Mouse (Mus musculus) liver, embryonic 11.5 days (tissue): ENCODE results near the gene Marcksl1. TPM values are rescaled to one million over a fixed set of nuclear protein-coding genes. Genes with fewer than 3 reads are reported as not detected.

Experiments used
- ATAC-seq: fragments of 200-750 bp; cut with Nextera tagmentation; replicated peaks from 2 replicates; pipeline ENCODE4 v1.8.0; 2017; ENCODE audit warnings: moderate number of reproducible peaks, mild to moderate bottlenecking, moderate TSS enrichment, moderate library complexity; ENCODE audit not compliant: low FRiP score
- DNase-seq: peaks from one replicate; pipeline ENCODE4 v3.0.0-alpha.2; 2017; ENCODE audit warnings: low spot score
- H3K27ac ChIP-seq: fragments of 300-500 bp; sonication (generic); 2 replicates; pipeline ENCODE4 v1.5.1; 2014; ENCODE audit warnings: mild to moderate bottlenecking, low read depth, low read length, control low read depth
- H3K27me3 ChIP-seq: fragments of 300-500 bp; sonication (generic); replicated peaks from 2 replicates; pipeline ENCODE4 v1.6.1; 2014; ENCODE audit warnings: low read length, mixed read lengths; ENCODE audit not compliant: control insufficient read depth, insufficient read depth
- H3K36me3 ChIP-seq: fragments of 300-500 bp; sonication (generic); 2 replicates; pipeline ENCODE4 v1.6.1; 2014; ENCODE audit warnings: mild to moderate bottlenecking, low read length, moderate library complexity, mixed read lengths; ENCODE audit not compliant: control insufficient read depth, insufficient read depth
- H3K4me1 ChIP-seq: fragments of 300-500 bp; sonication (generic); replicated peaks from 2 replicates; pipeline ENCODE4 v1.6.1; 2014; ENCODE audit warnings: low read length, mixed read lengths; ENCODE audit not compliant: control insufficient read depth, insufficient read depth
- H3K4me2 ChIP-seq: fragments of 300-500 bp; sonication (generic); 2 replicates; pipeline ENCODE4 v1.6.1; 2014; ENCODE audit warnings: mild to moderate bottlenecking, control low read depth, moderate library complexity
- H3K4me3 ChIP-seq: fragments of 300-500 bp; sonication (generic); 2 replicates; pipeline ENCODE4 v1.5.1; 2014; ENCODE audit warnings: low read depth, low read length, control low read depth
- H3K9ac ChIP-seq: fragments of 300-500 bp; sonication (generic); 2 replicates; pipeline ENCODE4 v1.6.1; 2014; ENCODE audit warnings: low read depth, low read length, control low read depth
- H3K9me3 ChIP-seq: fragments of 300-500 bp; sonication (generic); 2 replicates; pipeline ENCODE4 v1.6.1; 2016; ENCODE audit warnings: low read length, inconsistent platforms, mixed read lengths; ENCODE audit not compliant: control insufficient read depth
- WGBS: fragments of 180-500 bp; shearing (Covaris S2); extraction: QIAGEN DNeasy Blood & Tissue Kit; methylation state at CpG from one replicate; pipeline ENCODE4 v1.1.7; 2014; 5-methylcytosine and 5-hydroxymethylcytosine counted together
- microRNA-seq: library from miRNA; unstranded; fragments of <30 nt; microRNA quantifications from one replicate; pipeline ENCODE4, GENCODE M21; 2017; ENCODE audit warnings: borderline number of aligned reads
- polyA plus RNA-seq: library from polyadenylated mRNA; unstranded; fragments of >200 nt; fragmentation: Nextera tagmentation; extraction: Ambion mirVana; gene quantifications from 2 replicates; pipeline ENCODE4 v1.2.1, GENCODE M21; 2014

The Marcksl1 gene
- polyA plus RNA-seq, 1 experiment from 2014 or later = 395 TPM

GRCm38 (mm10) chr4:129558321-129558955, 45.1 kb downstream of the Marcksl1 start:
- 77% methylated on average over 12 of the region's 12 CpGs for WGBS
- DNase-seq = no peak
- Histone ChIP-seq H3K4me3 (no peak overlapping the region), H3K4me1 (peaks cover 19% of the 10 kb centered on the region), H3K27me3 (0 out of 2 replicates have a peak, but pooled peaks cover 3% of the 10 kb centered on the region), H3K27ac (no peak overlapping the region), H3K4me2 (no peak overlapping the region), H3K9ac (no peak overlapping the region), H3K36me3 (no peaks in the 10 kb centered on the region), H3K9me3 (no peaks in the 10 kb centered on the region)
- ATAC-seq = no peak

- no peak for ATAC-seq
- H3K27me3 ChIP-seq = no peaks in the 10 kb centered on the region
- H3K9ac ChIP-seq = no peak overlapping the region
- no peaks in the 10 kb centered on the region for H3K9me3 ChIP-seq
- H3K36me3 ChIP-seq = no peaks in the 10 kb centered on the region
- no peak for DNase-seq
- H3K4me1 ChIP-seq = peaks cover 18% of the 10 kb centered on the region
- WGBS = 69% methylated on average over 5 of the region's 5 CpGs
- H3K4me3 ChIP-seq = no peak overlapping the region
- no peak overlapping the region for H3K4me2 ChIP-seq
- no peak overlapping the region for H3K27ac ChIP-seq
These were observed 47.8 kb downstream of the Marcksl1 start for GRCm38 (mm10) chr4:129561184-129561583.

- ATAC-seq = no peak
- DNase-seq = no peak
- H3K27me3 ChIP-seq = no peaks in the 10 kb centered on the region
- peaks cover 7% of the 10 kb centered on the region for H3K4me1 ChIP-seq
- 67% methylated on average over 8 of the region's 8 CpGs for WGBS
- H3K4me2 ChIP-seq = no peak overlapping the region
- no peak overlapping the region for H3K9ac ChIP-seq
- H3K27ac ChIP-seq = no peak overlapping the region
- H3K9me3 ChIP-seq = no peaks in the 10 kb centered on the region
- no peaks in the 10 kb centered on the region for H3K36me3 ChIP-seq
- H3K4me3 ChIP-seq = no peak overlapping the region
These were observed 50.3 kb downstream of the Marcksl1 start for GRCm38 (mm10) chr4:129563718-129564117.

GRCm38 (mm10) chr4:129565139-129565538, 51.8 kb downstream of the Marcksl1 start:
- H3K4me3 ChIP-seq = no peak overlapping the region
- peaks cover 7% of the 10 kb centered on the region for H3K4me1 ChIP-seq
- H3K27ac ChIP-seq = no peak overlapping the region
- H3K9ac ChIP-seq = no peak overlapping the region
- 79% methylated on average over 6 of the region's 6 CpGs for WGBS
- H3K9me3 ChIP-seq = no peaks in the 10 kb centered on the region
- DNase-seq = no peak
- no peaks in the 10 kb centered on the region for H3K36me3 ChIP-seq
- H3K27me3 ChIP-seq = no peaks in the 10 kb centered on the region
- H3K4me2 ChIP-seq = no peak overlapping the region
- ATAC-seq = no peak

Small RNA genes within 50 kb of the gene (microRNA-seq; reads per million reads assigned to microRNA genes)
- not detected for gene Mir8119

Other genes with a start within 250 kb of the Marcksl1 start
- 0.36 and 0.40 TPM in 2 replicates for gene Sync, start 226.0 kb upstream of the Marcksl1 start, polyA plus RNA-seq
- gene Rbbp4, start 178.2 kb upstream of the Marcksl1 start, polyA plus RNA-seq = 318 and 355 TPM in 2 replicates
- gene Zbtb8os, start 177.9 kb upstream of the Marcksl1 start, polyA plus RNA-seq = 42.2 and 53.9 TPM in 2 replicates
- 4.2 and 4.8 TPM in 2 replicates for gene Zbtb8a, start 135.5 kb upstream of the Marcksl1 start, polyA plus RNA-seq
- gene Zbtb8b, start 72.7 kb upstream of the Marcksl1 start, polyA plus RNA-seq = 2.4 and 2.8 TPM in 2 replicates
- 21.6 and 22.5 TPM in 2 replicates for gene Bsdc1, start 52.0 kb upstream of the Marcksl1 start, polyA plus RNA-seq
- gene Tssk3, start 22.6 kb upstream of the Marcksl1 start, polyA plus RNA-seq = not detected in 2 replicates
- not detected in 2 replicates for gene Fam229a, start 22.4 kb upstream of the Marcksl1 start, polyA plus RNA-seq
- 215 and 223 TPM in 2 replicates for gene Hdac1, start 29.1 kb downstream of the Marcksl1 start, polyA plus RNA-seq
- gene Lck, start 60.1 kb downstream of the Marcksl1 start, polyA plus RNA-seq = 5.5 and 6.0 TPM in 2 replicates
- 9.2 and 9.3 TPM in 2 replicates for gene Fam167b, start 65.0 kb downstream of the Marcksl1 start, polyA plus RNA-seq
- gene Eif3i, start 87.1 kb downstream of the Marcksl1 start, polyA plus RNA-seq = 329 and 341 TPM in 2 replicates
- 207 and 228 TPM in 2 replicates for gene Tmem234, start 87.1 kb downstream of the Marcksl1 start, polyA plus RNA-seq
- gene Dcdc2b, start 100.7 kb downstream of the Marcksl1 start, polyA plus RNA-seq = 0.57 and 1.5 TPM in 2 replicates
- gene Iqcc, start 105.5 kb downstream of the Marcksl1 start, polyA plus RNA-seq = 23.6 and 25.3 TPM in 2 replicates
- gene Ccdc28b, start 110.4 kb downstream of the Marcksl1 start, polyA plus RNA-seq = 27.2 and 33.1 TPM in 2 replicates
- gene Txlna, start 127.5 kb downstream of the Marcksl1 start, polyA plus RNA-seq = 70.6 and 76.7 TPM in 2 replicates
- gene Kpna6, start 159.2 kb downstream of the Marcksl1 start, polyA plus RNA-seq = 11.7 and 12.6 TPM in 2 replicates
- 24.1 and 24.7 TPM in 2 replicates for gene Tmem39b, start 183.3 kb downstream of the Marcksl1 start, polyA plus RNA-seq
- gene Khdrbs1, start 228.7 kb downstream of the Marcksl1 start, polyA plus RNA-seq = 78.4 and 83.3 TPM in 2 replicates